Mouse (Mus musculus): ENCODE measurements around the gene Arl2bp. TPM values are rescaled to one million over a fixed set of nuclear protein-coding genes. Genes with fewer than 3 reads are reported as not detected.

Gene Arl2bp
- polyA plus RNA-seq (2015; fragmentation: Nextera tagmentation; extraction: Ambion mirVana) = 129 and 137 TPM in 2 replicates

DNA sequence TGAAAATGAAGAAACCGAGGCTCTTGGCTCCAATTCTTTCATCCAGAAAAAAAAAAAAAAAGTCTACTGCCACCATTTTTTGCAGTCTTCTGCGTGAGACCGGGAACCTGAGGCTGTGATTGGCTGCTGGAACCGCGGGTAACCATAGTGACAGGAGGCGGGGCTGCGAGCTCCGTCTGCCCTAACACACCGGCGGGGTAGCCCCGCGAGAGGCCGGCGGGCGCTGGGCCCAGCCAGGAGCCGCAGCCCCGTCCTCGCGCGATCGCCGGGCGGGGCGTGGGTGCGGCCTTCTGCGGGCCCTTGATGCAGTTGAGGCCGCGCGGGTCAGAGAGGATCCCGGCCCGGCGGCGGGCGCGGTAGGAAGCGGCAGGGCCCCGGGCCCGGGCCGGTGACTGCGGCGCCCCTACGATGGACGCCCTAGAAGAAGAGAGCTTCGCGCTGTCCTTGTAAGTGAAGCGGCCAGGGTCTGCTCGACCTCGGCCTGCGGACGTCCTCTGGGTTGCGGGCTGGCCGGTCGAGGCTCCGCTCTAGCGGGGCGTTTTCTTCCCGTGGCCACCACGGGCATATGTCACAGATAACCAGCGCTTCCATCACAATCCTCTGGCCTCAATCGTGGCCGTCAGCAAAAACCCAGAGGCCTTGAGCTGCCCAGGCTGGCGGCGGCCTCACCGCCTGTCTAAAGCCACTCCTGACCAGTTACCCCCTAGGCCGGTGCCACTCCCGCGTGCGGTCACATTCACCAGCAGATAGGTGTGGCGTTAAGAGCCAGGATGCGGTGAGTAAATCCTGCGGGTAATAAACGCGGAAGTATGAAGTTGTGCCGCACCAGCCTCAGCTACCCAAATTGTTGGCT, at the start of gene Arl2bp:
Gene Arl2bp (plus strand): TSS at position 145 of the 853 bp plus-strand sequence.
- peak; percentile 97 for ATAC-seq (ENCODE audit: insufficient read depth, low FRiP score, low read depth)
- H3K9me3 ChIP-seq = no peaks in the 10 kb centered on the region
- WGBS = under 1% methylated on average over 74 of the region's 74 CpGs
- no peaks in the 10 kb centered on the region for H3K27me3 ChIP-seq (replicated peaks)
- peak within 1 kb of the TSS; percentile 95 for H3K9ac ChIP-seq
- peak within 1 kb of the TSS; percentile 90 for H3K27ac ChIP-seq
- 0 out of 2 replicates have a peak, but pooled peaks cover 6% of the 10 kb centered on the region for H3K4me1 ChIP-seq
- peak within 1 kb of the TSS; percentile 68 for H3K4me2 ChIP-seq
- peak within 1 kb of the TSS; percentile 81 for H3K4me3 ChIP-seq (replicated peaks)
- H3K36me3 ChIP-seq = peaks cover 13% of the 10 kb centered on the region

- no peak overlapping the region for H3K9ac ChIP-seq
- no peak for ATAC-seq (ENCODE audit: insufficient read depth, low FRiP score, low read depth)
- no peak overlapping the region for H3K27ac ChIP-seq
- no peak overlapping the region for H3K4me2 ChIP-seq
- WGBS = 92% methylated on average over 1 of the region's 1 CpGs
- H3K36me3 ChIP-seq = peaks cover 6% of the 10 kb centered on the region; the same call in 1 of the 2 replicates
- no peaks in the 10 kb centered on the region for H3K9me3 ChIP-seq
- H3K4me1 ChIP-seq = no peaks in the 10 kb centered on the region
- H3K27me3 ChIP-seq (replicated peaks) = no peaks in the 10 kb centered on the region
- H3K4me3 ChIP-seq (replicated peaks) = no peak overlapping the region
Measured at GRCm38 (mm10) chr8:94624885-94625284, 41.5 kb upstream of the Arl2bp start.

- H3K4me1 ChIP-seq = no peaks in the 10 kb centered on the region
- no peak overlapping the region for H3K4me2 ChIP-seq
- no peak overlapping the region for H3K27ac ChIP-seq
- ATAC-seq (ENCODE audit: insufficient read depth, low FRiP score, low read depth) = no peak
- no peak overlapping the region for H3K9ac ChIP-seq
- 85% methylated on average over 2 of the region's 2 CpGs for WGBS
- H3K27me3 ChIP-seq (replicated peaks) = no peaks in the 10 kb centered on the region
- no peak overlapping the region for H3K4me3 ChIP-seq (replicated peaks)
- peaks cover 20% of the 10 kb centered on the region for H3K36me3 ChIP-seq
- H3K9me3 ChIP-seq = no peaks in the 10 kb centered on the region
Measured at GRCm38 (mm10) chr8:94633564-94634194, 32.7 kb upstream of the Arl2bp start.

- peak; percentile 60; the same call in 1 of the 2 replicates for ATAC-seq (ENCODE audit: insufficient read depth, low FRiP score, low read depth)
- Histone ChIP-seq H3K4me1 (no peaks in the 10 kb centered on the region), H3K9ac (no peak overlapping the region), H3K27ac (no peak overlapping the region), H3K9me3 (no peaks in the 10 kb centered on the region), H3K36me3 (peaks cover 23% of the 10 kb centered on the region), H3K4me3 (replicated peaks) (no peak overlapping the region), H3K27me3 (replicated peaks) (no peaks in the 10 kb centered on the region), H3K4me2 (no peak overlapping the region)
Measured at GRCm38 (mm10) chr8:94634211-94634610, 32.2 kb upstream of the Arl2bp start.

DNA sequence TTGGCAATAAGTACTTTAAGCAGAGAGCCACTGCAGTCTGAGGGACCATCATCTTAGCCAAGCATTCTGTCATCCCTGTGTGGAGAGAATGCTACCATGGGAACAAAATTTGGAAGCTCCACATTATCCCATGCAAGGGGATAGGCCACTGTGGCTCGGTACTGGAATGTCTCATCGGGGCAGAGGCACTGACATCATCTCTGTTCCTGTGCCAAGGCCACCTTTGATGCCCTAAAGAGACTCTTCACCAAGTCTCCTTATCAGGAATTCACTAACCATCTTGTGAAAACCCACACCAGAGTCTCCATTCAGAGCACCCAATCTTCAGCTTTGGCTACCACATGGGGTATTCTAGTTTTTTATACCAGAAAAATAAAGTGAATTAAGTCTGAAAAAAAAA, 25.2 kb upstream of the Arl2bp start:
- 99% methylated on average over 2 of the region's 2 CpGs for WGBS
- Histone ChIP-seq H3K36me3 (peaks cover 35% of the 10 kb centered on the region), H3K27ac (no peak overlapping the region), H3K27me3 (replicated peaks) (no peaks in the 10 kb centered on the region), H3K4me2 (no peak overlapping the region), H3K4me3 (replicated peaks) (no peak overlapping the region), H3K9ac (no peak overlapping the region), H3K9me3 (no peaks in the 10 kb centered on the region), H3K4me1 (no peaks in the 10 kb centered on the region)
- ATAC-seq (ENCODE audit: insufficient read depth, low FRiP score, low read depth) = no peak

DNA sequence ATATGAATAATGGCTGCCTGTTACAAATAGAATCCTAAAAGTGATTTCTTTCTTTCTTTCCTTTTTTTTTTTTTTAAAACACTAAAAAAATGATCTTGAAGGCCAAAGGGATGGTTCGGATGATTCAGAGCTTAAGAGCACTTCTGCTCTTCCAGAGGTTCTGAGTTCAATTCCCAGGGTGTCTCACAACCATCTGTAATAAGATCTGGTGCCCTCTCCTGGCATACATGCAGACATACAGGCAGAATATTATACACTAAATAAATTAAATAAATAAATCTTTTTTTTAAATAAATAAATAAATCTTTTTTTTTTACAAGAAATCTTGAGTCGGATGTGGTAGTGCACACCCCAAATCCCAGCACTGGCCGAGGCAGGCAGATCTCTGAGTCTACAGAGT, 24.5 kb upstream of the Arl2bp start:
- no peak overlapping the region for H3K9ac ChIP-seq
- WGBS = 86% methylated on average over 3 of the region's 3 CpGs
- no peak overlapping the region for H3K4me2 ChIP-seq
- no peaks in the 10 kb centered on the region for H3K9me3 ChIP-seq
- H3K36me3 ChIP-seq = peaks cover 42% of the 10 kb centered on the region
- H3K4me3 ChIP-seq (replicated peaks) = no peak overlapping the region
- H3K27ac ChIP-seq = no peak overlapping the region
- no peak for ATAC-seq (ENCODE audit: insufficient read depth, low FRiP score, low read depth)
- no peaks in the 10 kb centered on the region for H3K4me1 ChIP-seq
- no peaks in the 10 kb centered on the region for H3K27me3 ChIP-seq (replicated peaks)

DNA sequence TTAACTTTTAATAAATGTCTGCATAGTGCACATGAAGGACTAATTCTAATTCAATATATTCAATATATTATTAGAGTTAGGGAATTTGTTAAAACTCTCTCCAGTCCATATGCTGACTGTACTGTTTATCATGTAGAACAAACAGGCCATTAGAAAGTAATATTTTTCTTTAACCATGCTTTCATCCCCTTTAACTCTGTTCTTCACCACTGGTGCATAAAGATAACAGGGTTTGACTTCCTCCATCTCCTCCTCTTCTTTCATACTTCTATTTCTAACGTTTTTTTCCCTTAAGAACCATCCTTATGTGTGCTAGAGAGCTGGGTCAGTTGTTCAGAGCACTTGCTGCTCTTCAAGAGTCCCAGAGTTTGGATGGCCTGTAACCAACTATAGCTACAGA, 21.2 kb upstream of the Arl2bp start:
- Histone ChIP-seq H3K36me3 (peaks cover 28% of the 10 kb centered on the region), H3K4me2 (no peak overlapping the region), H3K9ac (no peak overlapping the region), H3K4me1 (no peaks in the 10 kb centered on the region), H3K4me3 (replicated peaks) (no peak overlapping the region), H3K27me3 (replicated peaks) (no peaks in the 10 kb centered on the region), H3K27ac (no peak overlapping the region), H3K9me3 (no peaks in the 10 kb centered on the region)
- WGBS = 50% methylated on average over 1 of the region's 1 CpGs
- ATAC-seq (ENCODE audit: insufficient read depth, low FRiP score, low read depth) = no peak

DNA sequence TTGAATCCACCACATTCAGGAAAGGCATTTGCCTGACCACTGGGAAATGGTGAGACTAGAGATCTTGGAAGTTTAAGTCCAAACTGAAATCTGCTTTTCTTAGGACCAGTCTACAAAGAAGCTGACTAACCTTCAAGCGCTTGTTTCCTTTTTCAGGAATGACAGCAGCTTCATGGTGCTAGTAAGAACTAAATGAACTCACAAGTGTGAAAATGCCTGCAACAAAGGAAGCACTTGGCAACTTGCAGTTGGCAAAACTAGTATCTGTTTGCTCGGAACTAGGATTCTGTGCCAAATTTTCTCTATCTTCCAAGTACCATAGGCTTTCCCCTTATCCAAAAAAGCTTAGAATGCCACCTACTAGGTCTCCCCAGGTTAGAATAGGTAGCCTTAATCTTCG, 20.2 kb upstream of the Arl2bp start:
- no peak overlapping the region for H3K4me3 ChIP-seq (replicated peaks)
- H3K27me3 ChIP-seq (replicated peaks) = no peaks in the 10 kb centered on the region
- ATAC-seq (ENCODE audit: insufficient read depth, low FRiP score, low read depth) = no peak
- no peak overlapping the region for H3K27ac ChIP-seq
- no peaks in the 10 kb centered on the region for H3K4me1 ChIP-seq
- no peak overlapping the region for H3K9ac ChIP-seq
- no peaks in the 10 kb centered on the region for H3K9me3 ChIP-seq
- WGBS = 93% methylated on average over 3 of the region's 3 CpGs
- H3K4me2 ChIP-seq = no peak overlapping the region
- peaks cover 20% of the 10 kb centered on the region for H3K36me3 ChIP-seq

DNA sequence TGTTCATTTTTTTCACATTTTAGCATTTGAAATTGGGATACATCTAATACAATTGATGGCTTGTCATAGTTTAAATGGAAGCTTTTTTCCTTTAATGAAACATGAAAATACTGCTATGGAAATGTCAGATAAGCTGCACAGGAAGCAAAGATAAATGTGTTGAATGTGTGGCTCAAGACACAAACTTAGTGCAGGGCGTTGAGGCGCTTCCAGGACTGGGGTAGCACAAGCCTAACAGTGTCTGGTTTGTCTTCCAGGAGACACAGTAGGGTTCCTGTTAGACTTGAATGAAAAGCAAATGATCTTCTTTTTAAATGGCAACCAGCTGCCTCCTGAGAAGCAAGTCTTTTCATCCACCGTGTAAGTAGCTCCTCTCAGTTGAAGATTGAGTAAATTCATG, 16.9 kb upstream of the Arl2bp start:
- 72% methylated on average over 3 of the region's 3 CpGs for WGBS
- Histone ChIP-seq H3K27me3 (replicated peaks) (no peaks in the 10 kb centered on the region), H3K4me2 (no peak overlapping the region), H3K27ac (no peak overlapping the region), H3K9me3 (no peaks in the 10 kb centered on the region), H3K9ac (no peak overlapping the region), H3K36me3 (peaks cover 34% of the 10 kb centered on the region), H3K4me1 (no peaks in the 10 kb centered on the region), H3K4me3 (replicated peaks) (no peak overlapping the region)
- ATAC-seq (ENCODE audit: insufficient read depth, low FRiP score, low read depth) = no peak

- no peak overlapping the region for H3K4me2 ChIP-seq
- H3K4me3 ChIP-seq (replicated peaks) = no peak overlapping the region
- no peaks in the 10 kb centered on the region for H3K4me1 ChIP-seq
- no peak overlapping the region for H3K27ac ChIP-seq
- H3K27me3 ChIP-seq (replicated peaks) = no peaks in the 10 kb centered on the region
- 86% methylated on average over 3 of the region's 3 CpGs for WGBS
- no peak for ATAC-seq (ENCODE audit: insufficient read depth, low FRiP score, low read depth)
- H3K9me3 ChIP-seq = no peaks in the 10 kb centered on the region
- H3K36me3 ChIP-seq = peaks cover 27% of the 10 kb centered on the region; the same call in 1 of the 2 replicates
- no peak overlapping the region for H3K9ac ChIP-seq
Measured at GRCm38 (mm10) chr8:94652951-94653350, 13.4 kb upstream of the Arl2bp start.

GRCm38 (mm10) chr8:94654994-94655393, 11.4 kb upstream of the Arl2bp start:
- Histone ChIP-seq H3K4me2 (no peak overlapping the region), H3K27ac (no peak overlapping the region), H3K9ac (no peak overlapping the region), H3K9me3 (no peaks in the 10 kb centered on the region), H3K27me3 (replicated peaks) (no peaks in the 10 kb centered on the region), H3K4me3 (replicated peaks) (no peak overlapping the region), H3K36me3 (peaks cover 27% of the 10 kb centered on the region; the same call in 1 of the 2 replicates), H3K4me1 (no peaks in the 10 kb centered on the region)
- ATAC-seq (ENCODE audit: insufficient read depth, low FRiP score, low read depth) = no peak

GRCm38 (mm10) chr8:94658031-94658430, 8.4 kb upstream of the Arl2bp start:
- Histone ChIP-seq H3K4me2 (no peak overlapping the region), H3K27me3 (replicated peaks) (no peaks in the 10 kb centered on the region), H3K4me3 (replicated peaks) (no peak overlapping the region), H3K27ac (no peak overlapping the region), H3K36me3 (peaks cover 14% of the 10 kb centered on the region; the same call in 1 of the 2 replicates), H3K9ac (no peak overlapping the region), H3K9me3 (no peaks in the 10 kb centered on the region), H3K4me1 (no peaks in the 10 kb centered on the region)
- 88% methylated on average over 2 of the region's 2 CpGs for WGBS
- no peak for ATAC-seq (ENCODE audit: insufficient read depth, low FRiP score, low read depth)

Measured in stomach, embryonic 15.5 days (tissue).